Mouse (Mus musculus) fat pad, adult 2 months (tissue): ENCODE results near the gene Zfp148.
"Not testable (repeated sequence)": the region's sequence is repeated elsewhere in the genome, so short reads cannot be mapped to it uniquely, and the experiment has no call there.

Experiments used
- DNase-seq: peaks from one replicate; pipeline ENCODE4 v3.0.0-alpha.2; 2011; ENCODE audit warnings: low read depth, low spot score; ENCODE audit errors: extremely low read depth

The Zfp148 gene

DNA sequence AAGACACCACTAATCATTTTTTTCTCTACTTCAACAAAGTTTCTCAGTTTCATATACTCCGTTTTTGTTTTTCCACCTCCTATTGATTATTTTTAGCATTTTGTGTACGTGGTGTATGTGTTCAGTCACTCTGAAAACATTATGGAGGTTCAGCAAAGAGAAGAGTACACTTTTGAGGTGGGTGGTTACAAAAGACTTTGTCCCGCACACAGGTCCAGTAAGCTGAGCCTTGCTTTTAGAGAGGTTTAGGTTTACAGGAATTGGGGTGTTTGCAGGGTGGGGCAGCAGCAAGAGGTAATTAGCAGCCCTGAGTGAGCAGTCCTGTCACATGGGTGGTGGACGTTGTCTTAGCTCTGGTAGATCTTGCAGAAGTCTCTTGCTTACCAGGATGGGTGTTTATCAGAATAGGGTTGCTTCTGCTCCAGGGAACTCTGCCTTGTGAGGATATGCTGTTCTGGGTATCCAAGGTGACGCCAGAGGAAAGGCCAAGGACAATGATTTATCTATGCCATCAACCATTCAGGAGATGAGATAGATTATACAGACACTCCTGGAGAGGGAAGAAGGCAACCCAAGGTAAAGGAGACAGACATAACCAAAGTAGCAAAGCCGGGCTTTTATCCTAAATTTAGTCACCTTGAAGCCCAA, 74.8 kb downstream of the Zfp148 start:
- DNase-seq: no peak

DNA sequence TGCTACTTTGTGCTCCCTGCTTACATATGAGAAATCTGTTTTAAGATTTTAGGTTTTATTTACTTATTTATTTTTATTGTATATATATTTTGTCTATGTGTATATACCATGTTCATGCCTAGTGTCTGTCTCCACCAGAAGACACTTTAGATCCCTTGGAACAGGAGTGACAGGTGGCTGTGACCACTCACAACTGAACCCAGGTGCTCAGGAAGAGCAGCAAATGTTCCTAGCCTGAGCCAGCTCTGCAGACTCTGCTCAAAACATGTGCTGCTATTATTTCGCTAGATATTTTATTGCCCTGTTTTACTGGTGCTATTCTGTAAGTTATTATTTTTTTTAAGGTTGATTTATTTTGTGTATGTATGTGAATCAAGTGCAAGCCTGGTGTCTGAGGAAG, 78.5 kb downstream of the Zfp148 start:
- DNase-seq: no peak

DNA sequence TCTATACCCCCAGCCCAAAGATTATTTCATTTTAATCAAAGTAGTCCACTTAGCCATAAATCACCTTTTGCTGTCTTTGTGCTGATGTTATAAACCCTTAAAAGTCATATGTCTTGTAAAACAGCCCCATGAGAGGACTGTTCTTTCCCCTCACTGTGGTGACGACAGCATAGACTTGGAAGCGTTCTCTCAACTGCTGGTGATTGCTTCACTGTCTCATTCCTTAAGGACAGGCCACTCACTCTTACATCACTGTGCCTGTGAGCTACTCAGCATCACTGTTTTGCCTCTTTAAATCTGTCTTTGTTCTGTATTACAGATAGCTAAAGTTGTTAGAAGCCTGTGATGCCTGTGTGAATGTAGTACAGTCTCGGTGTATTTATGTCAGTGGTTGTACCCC, 80.8 kb downstream of the Zfp148 start:
- DNase-seq: no peak

DNA sequence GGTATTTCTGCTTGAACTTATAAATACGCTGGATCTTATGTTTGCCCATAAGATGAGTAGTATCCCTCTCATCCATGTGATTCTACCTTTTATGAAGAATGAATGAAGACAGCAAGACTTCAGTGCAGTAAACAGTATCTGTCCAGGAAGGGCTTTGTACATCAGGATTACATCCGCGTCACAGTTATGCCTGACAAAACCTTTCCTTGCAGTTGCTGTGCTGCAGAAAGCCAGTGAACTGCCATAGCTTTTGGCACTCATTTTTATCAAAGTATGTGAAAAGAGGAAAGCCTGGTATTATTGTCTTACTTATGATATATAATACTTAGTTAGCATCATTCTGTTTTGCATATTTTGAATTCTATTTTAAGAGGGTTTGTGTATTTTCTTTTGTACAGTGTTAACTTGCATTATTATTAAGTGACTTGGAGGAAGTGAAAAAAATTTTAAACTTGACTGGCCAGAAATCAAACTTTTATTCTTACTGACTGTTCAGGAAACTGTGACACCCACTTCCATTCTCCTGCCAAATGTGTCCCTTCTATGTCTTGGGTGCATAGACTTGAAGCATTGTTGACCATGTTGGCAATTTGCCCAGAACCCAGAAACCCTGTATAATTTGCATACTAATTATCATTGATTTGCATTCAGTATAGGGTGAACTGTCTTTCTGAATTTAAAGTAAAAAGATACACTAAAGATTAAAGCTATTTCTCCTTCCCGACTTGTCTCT, 84.0 kb downstream of the Zfp148 start:
- no peak for DNase-seq

DNA sequence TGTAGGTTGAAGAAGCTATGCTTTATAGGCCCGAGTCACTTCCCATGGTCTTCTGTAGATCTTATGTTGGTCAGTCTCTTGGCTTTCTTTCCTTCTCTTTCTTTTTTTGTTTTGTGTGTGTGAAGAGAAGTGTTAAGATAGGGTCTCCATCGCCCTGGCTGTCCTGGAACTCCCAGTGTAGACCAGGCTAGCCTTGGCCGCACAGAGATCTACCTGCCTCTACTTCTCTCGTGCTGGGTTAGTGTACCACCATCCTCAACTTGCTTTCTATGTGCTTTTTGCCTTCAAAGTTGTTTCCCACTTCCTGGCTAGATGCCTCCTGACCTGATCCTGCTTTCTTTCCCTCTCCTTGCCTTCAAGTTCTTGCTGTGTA, 84.6 kb downstream of the Zfp148 start:
- no peak for DNase-seq

DNA sequence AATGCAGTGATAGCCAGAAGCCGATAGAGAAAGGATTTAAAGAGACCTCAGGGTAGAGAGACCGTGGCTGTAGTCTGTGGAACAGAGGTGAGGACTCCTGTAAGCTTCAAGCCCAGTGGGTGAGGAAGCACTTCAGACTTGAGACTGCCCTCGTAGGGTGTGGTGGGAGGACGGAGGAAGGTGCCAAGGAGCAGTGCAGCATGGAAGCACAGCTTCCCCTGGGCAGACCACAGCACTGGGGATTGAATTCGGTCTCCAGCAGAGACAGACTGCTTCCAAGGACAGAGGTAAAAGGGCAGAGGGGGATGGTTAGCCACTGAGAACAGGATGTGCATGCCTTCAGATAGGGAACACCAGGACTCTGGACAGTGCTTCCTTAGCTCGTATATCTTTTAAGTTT, 86.8 kb downstream of the Zfp148 start:
- no peak for DNase-seq

DNA sequence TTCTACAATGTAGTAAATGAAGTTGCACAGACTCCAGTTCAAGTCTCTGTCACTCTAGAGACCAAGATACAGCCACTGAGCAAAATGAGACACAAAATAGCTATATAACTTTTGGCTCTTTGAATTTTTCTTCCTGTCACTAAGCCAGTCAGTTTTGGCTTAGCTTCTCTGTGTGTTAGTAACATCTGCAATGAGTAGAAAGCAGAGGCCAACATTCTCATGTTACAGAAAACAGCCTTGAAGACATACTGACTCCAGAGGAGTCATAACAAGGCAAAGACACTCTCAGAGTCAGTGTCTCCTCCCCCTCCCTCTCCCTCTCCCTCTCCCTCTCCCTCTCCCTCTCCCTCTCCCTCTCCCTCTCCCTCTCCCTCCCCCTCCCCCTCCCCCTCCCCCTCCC, 89.3 kb downstream of the Zfp148 start:
- DNase-seq: no peak

DNA sequence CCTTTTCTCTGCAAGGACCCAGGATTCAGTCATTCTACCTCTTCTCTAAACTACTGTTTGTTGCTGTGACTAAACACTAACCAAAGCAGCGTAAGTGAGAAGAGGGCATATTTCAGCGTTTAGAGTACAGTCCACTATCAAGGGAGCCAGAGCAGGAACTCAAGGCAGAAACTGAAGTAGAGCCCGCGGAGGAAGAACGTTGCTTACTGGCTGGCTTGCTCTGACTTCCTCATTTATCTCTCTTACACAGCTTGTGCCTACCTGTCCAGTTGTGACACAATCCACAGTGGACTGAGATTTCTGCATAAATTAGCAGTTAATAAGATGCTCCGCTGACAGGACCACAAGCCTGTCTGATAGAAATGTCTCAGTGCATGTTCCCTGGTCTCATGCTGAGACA, 93.7 kb downstream of the Zfp148 start:
- no peak for DNase-seq

DNA sequence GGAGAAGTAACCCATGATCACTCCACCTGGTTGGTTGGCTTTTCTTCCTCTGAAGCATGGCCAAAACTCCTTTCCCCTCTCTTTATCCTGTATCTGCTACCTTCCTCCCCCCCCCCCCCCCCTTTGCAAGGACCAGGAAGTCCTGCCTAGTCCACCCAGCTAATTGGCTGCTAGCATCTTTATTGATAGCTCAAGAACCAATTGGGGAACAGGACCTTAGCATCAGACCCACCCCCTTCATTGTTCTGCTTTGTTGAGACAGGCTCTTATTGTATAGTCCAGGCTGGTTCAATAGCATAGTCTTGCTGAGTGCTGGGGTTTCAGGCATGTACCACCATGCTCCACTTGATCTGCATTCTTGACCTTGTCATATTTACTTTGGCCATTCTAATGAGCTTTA, 99.3 kb downstream of the Zfp148 start:
- no peak for DNase-seq

DNA sequence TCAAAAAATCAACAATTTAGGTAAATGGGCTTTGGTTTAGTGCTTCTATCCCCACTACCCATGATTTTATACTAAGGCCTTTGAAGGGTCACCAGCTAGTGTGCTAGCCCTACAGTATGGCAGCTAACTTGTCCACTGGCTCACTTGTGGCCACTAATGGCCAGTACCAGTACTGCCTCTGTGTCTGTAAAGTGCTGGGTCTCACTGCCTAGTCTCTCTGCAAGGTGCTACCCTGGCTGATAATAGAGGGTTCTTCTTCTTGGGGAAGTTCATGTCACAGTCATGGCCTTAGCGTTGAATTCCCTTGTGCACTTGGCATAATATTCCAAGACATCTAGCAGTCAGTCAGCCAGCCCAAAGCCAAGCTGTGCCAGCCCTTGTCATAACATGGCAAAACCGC, 100.5 kb downstream of the Zfp148 start:
- DNase-seq: no peak

DNA sequence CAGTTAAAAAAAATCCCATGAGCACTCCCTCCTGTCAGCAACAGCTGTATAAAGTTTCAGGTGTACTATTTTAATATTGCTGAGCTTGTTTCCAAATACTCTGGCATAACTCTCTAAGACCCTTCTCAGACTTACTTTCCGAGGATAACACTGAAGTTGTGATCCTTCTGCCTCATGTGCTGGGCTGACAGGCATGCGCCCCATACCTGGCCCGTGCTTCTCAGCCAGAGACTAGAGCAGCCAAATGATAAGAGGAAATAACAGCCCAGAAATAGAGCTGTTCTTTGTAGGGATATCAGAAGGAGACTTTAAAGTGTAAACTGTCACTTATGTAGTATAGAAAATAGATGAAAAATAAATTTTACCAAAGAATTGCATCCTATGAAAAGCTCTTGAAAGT, 101.7 kb downstream of the Zfp148 start:
- no peak for DNase-seq

DNA sequence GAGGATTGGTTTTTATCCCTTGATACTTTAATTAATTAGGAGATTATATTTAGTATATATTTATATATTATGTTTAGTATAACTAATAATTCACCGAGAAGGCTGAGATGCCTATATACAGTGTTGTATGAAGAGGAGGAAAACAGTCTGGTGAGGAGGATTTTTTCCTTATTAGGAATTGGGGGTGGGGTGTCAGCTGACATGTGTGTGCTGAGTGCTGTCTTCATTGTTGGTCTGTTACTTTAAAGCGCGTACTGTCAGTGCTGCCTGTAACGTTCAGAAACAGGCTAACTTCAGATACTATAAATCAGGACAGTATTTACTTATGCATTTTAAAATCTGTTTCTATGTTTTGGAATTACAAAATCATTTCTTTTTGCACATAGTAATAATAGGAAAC, 107.1 kb downstream of the Zfp148 start:
- DNase-seq: no peak

DNA sequence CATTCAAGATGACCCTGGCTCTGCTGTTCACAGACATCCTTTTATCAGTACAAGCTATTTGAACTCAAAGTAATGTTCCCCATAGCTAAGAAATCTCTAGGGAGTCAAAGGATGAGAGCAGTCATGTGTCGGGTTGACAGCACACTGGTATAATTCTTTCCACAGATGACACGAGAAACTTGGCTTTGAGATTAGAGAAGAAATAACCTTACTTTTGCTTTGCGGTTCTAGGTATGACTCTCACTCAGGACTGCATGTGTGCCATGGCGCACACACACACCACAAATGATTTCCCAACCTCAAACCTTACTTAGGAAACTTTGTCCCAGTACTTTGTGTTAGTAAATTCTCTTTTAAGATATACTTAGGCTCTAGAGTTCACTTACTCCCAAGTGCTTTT, 113.7 kb downstream of the Zfp148 start:
- no peak for DNase-seq

DNA sequence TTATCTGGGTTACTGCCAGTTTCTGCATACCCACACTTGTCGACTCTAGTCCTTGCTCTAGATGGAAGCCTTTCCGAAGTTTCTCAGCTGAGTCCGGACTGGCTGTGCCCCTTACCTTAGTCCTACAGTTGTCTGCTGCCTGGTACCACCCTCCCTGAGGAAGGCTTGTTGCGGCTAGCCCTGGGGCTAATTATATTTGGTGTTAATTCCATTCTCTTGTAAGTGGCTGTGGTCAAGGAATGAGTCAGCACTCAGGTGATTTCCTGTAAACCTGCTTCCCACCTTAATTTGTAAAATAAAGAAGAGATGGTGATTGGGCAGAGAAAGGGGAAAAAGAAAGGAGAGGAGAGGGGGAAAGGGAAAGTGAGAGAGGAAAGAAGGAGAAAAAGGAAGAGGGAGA, 127.4 kb downstream of the Zfp148 start:
- no peak for DNase-seq

DNA sequence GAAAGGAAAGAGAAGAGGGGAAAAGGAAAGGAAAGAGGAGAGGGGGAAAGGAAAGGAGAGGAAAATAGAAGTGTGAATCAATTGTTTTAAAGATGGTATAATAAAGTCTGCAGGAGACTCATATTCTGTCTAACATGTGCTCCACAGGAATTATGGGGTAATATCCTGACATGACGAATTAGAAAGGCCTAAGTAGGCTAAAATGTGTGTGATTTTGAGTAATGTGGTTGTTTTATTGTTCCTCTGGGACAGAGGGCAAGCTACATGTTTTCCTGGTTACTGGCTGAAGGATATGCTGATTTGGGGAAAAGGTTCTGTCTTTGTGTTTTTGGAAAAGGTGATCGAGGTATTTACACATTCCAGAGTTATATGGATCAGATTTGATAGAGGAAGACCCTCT, 128.6 kb downstream of the Zfp148 start:
- not testable (repeated sequence) for DNase-seq

DNA sequence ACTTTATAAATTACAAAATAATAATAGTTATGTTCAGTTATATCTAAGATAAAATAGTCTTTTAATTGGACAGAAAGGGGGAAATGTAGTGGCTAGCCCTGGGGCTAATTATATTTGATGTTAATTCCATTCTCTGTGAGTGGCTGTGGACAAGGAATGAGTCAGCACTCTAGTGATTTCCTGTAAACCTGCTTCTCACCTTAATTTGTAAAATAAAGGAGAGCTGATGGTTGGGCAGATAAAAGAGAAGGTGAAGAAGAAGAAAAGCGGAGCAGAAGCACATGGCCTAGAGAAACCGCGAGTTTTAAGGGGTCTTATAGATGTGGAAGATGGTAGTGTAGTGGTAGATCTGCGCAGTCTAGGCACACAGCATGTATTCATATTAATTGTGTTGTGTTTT, 130.2 kb downstream of the Zfp148 start:
- DNase-seq: not testable (repeated sequence)

DNA sequence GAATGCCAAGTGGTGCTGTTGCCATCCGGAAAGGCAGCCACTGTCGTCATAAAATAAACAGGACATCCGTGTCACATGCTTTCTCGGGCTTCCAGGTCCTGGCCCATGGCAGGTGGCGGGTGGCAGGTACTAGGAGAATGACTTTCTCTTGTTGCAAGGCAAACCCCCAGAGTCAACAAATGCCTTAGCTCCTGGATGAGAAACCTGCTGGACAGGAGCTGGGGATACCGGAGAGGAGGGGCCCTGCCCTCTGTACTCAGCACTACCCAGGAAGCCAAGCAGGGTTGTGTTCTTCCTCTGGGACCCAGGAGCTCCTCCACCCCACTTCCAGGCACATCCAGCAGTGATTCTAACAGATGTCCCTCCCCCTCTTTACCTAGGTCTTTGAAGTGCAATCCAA, 131.9 kb downstream of the Zfp148 start:
- no peak for DNase-seq

DNA sequence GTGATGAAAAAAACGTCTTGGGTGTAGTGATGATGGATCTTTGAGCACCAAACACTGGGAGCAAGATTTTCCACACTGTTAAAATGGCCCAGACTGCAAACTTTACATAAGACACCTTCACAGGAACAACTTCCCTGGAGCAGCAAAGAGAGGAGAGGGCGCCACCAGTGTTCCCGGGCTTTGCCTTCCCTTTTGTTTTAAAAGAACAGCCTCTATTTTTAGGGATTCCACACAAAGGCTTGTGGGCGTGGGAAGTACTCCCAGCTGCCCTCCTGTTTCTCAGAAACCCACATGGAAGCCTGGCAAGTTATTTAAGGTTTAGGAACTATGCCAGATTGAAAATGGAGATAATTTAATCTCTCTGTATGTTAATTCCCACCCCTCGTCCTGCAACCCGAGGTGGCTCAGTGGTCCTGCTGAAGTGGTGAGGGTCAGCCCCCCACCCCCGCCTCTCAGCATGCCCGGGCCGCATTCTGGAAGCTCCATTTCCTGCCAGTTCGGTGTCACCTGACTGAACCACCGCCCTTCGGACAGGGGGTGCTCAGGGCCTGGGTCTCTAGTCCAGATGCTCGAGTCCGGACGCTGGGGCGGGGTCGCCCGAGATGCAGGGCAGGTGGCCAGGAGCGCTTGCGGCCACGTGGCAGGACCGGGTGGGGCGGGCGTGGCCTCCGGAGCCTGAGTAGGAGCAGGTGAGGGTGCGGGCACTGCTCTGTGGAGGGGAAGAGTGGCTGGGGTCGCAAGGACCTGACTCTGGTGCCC, 136.3 kb downstream of the Zfp148 start, which contains the start of gene Slc12a8:
Gene Slc12a8 (plus strand): TSS at position 522 of the 759 bp plus-strand sequence.
- DNase-seq: no peak

DNA sequence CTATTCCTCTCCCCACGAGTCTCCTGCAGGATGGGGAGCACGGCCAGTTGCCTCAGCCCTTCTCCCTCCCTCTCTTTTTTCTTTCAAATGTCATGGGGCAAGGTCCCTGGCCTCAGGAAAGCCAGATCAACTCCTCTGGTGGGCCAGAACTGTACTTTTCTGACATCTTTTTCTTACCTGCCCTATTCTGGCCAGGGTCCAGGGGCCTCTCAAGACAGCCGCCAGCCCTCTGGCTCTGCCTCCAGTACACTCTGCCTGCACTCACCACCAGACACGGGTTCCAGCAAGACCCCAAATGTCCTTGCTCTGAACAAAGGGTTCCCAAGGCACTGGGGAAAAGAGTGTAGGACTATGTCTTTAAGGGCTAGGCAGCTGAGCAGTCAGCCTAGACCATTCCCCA, 137.0 kb downstream of the Zfp148 start:
- DNase-seq: no peak

DNA sequence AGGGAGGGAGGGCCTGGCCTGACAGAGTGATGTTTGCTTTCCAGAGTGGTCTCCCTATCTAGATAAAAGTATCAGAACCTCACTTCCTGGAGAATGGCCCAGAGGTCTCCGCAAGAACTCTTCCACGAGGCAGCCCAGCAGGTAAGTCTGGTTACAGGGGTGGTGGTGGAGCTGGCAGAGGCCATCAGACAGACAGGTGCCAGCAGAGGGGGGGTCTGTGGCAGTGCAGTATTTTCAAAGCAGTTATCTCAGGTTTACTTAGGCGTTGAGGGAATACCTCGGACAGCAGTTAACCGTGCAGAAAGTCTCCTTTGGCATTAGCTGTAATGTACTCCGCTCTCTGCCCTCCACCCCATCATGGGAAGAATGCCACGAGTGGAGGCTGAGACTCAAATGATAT, 137.6 kb downstream of the Zfp148 start:
- no peak for DNase-seq

DNA sequence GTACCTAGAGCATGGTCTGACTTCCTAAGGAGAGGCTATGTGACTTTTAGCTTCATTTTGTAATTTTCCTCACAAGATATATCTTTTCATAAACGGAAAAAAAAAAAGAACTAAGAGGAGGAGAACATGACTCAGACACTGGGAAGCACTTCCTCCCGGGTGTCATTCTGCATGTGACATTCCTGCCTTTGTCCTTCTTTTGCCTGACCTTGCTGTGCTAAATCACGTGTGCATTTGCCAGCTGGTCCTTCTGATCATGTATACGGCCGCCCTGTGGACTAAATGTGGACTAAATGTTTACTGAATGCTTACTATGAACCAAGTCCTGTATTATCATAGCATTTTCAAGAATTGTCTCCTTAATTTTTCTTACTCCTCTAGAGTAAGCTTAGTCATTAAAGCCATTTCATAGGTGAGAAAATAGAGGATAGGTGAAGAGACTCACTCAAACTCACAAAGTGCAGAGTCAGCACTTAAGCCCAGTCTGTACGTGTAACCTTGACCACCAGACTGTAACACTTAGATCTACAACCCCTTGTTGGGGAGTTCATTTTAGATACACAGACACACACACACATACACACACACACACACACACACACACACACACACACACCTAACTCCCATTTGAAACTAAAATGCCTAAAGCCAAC, 139.4 kb downstream of the Zfp148 start:
- no peak for DNase-seq

DNA sequence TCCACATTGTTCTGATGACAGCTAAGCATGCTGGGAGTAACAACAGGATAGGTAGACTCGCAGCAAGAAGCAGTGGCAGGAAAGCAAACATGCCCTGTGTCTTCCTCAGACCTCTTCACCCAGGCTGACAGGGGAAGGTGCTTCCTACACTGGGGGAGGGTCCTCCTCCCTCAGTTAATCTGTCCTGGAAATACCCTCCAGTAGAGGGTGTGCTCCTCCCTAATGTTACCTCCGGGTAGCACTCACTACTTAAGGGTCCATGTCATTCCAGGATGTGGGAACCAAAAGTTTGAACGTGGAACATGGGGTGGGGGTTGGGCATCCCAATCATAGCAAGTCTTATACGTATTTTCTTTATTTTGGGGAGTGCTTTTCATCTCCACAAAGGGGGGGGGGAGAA, 141.9 kb downstream of the Zfp148 start:
- DNase-seq: no peak
